Mouse (Mus musculus) stomach, adult 2 months (tissue): ENCODE results near the gene Ferd3l. TPM values are rescaled to one million over a fixed set of nuclear protein-coding genes. Genes with fewer than 3 reads are reported as not detected.

Experiments used
- polyA plus RNA-seq: library from polyadenylated mRNA; depleted of rRNA; stranded (reverse); fragments of >200 nt; gene quantifications from 2 replicates; pipeline ENCODE4 v1.2.3, GENCODE M21; 2012; rRNA removed

The Ferd3l gene
- not detected in 2 replicates for polyA plus RNA-seq

DNA sequence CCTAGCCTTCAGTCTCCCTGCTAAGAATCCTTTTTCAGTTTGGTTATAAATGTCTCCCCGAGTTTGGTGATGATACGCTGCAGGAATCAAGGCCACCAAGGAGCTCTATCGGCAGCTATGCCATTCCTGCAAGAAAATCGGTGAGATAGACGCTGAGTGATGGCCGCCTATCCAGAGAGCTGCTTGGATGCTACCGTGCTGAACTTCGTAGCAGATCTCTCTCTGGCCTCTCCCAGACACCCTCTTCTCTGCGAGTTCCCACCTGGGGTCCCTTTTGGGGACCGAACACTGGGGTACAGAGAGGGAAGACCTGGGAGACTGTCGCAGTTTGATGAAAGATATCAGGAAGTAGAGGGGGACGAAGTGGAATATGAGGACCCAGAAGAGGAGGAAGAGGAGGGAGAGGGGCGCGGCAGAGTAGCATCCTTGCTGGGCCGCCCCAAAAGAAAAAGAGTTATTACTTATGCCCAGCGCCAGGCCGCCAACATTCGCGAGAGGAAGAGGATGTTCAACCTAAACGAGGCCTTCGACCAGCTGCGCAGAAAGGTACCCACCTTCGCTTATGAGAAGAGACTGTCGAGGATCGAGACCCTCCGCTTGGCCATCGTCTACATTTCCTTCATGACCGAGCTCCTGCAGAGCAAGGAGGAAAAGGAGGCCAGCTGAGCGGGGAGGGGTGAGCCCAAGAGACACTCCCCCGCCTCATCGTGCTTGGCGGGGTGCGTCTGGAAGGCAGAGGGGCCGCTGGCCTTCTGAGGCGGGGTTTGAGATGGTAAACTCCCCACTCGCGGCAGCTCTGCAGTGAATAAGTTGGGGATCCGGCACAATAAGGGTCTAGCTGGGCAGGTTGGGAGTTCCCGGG, at the start of gene Ferd3l:
Gene Ferd3l, plus strand, starts transcription at position 95 of the 862 bp plus-strand sequence.

DNA sequence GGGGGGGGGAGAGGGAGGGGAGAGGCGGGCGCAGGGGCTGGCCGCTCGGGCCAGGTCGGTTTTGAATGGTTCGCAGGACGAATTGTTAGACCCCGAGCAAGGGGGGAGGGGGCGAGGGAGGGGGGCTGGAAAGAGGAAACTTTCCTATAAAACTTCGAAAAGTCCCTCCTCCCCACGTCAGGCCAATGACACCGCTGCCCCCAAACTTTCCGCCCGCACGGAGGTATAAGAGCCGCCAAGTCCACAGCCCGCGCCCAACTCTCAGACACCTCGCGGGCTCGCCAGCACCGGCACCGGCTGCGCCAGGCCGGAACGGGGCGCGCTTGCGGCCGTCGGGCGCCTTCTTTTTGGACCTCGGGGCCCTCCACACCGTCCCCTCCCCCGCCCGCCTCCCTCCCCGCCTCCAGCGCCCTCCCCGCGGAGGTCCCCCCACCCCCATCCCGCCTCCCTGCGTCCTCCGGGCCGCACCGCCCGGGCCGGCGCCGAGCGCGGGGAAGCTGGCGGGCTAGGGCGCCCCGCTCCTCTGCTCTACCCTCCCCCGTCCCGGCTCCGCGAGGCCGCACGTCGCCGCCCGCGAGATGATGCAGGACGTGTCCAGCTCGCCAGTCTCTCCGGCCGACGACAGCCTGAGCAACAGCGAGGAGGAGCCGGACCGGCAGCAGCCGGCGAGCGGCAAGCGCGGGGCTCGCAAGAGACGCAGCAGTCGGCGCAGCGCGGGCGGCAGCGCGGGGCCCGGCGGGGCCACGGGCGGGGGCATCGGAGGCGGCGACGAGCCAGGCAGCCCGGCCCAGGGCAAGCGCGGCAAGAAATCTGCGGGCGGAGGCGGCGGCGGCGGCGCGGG, 29.4 kb downstream of the Ferd3l start, which contains the start of gene Twist1:
Gene Twist1, plus strand, starts transcription at position 272 of the 841 bp plus-strand sequence.

Other genes with a start within 250 kb of the Ferd3l start
- gene Twist1, start 29.2 kb downstream of the Ferd3l start, polyA plus RNA-seq: 2.8 and 5.7 TPM in 2 replicates